Mouse (Mus musculus) spleen, adult 2 months (tissue): ENCODE results near the gene Adat1. TPM values are rescaled to one million over a fixed set of nuclear protein-coding genes. Genes with fewer than 3 reads are reported as not detected.

Experiments
- DNase-seq, 2 experiments: peaks; one replicate each; pipeline versions ENCODE4 v3.0.0 to v3.0.0-alpha.2; 2012 to 2021; ENCODE audit warnings: low spot score in 2 of 2, low read depth in 1 of 2
- H3K27ac ChIP-seq: fragments of 200-500 bp; 2 replicates; pipeline ENCODE4 v1.5.1; 2012; ENCODE audit warnings: low read length, inconsistent platforms; ENCODE audit not compliant: insufficient read depth
- H3K27me3 ChIP-seq: fragments of 200-500 bp; 2 replicates; pipeline ENCODE4 v1.6.1; 2012; ENCODE audit warnings: mild to moderate bottlenecking, moderate library complexity, low read length, inconsistent platforms; ENCODE audit not compliant: control insufficient read depth, insufficient read depth
- H3K36me3 ChIP-seq: fragments of 200-500 bp; 2 replicates; pipeline ENCODE4 v1.6.1; 2012; ENCODE audit warnings: mild to moderate bottlenecking, low read length, inconsistent platforms; ENCODE audit not compliant: control insufficient read depth, insufficient read depth
- H3K4me1 ChIP-seq: fragments of 200-500 bp; 2 replicates; pipeline ENCODE4 v1.6.1; 2011; ENCODE audit warnings: inconsistent platforms; ENCODE audit not compliant: control insufficient read depth, insufficient read depth, insufficient read length
- H3K4me3 ChIP-seq: fragments of 200-500 bp; 2 replicates; pipeline ENCODE4 v1.5.1; 2011; ENCODE audit warnings: mild to moderate bottlenecking, inconsistent platforms; ENCODE audit not compliant: insufficient read depth, insufficient read length; ENCODE audit errors: extremely low read depth
- CTCF ChIP-seq: fragments of 200-500 bp; IDR thresholded peaks from 2 replicates; pipeline ENCODE4 v1.5.1; 2011; ENCODE audit warnings: mild to moderate bottlenecking, inconsistent platforms; ENCODE audit not compliant: insufficient read depth, insufficient read length, insufficient replicate concordance; ENCODE audit errors: extremely low read depth
- POLR2A ChIP-seq: fragments of 200-500 bp; IDR thresholded peaks from 2 replicates; pipeline ENCODE4 v1.6.1; 2011; ENCODE audit warnings: low read depth, low read length, inconsistent platforms
- WGBS: fragments of 180-500 bp; shearing (Covaris S2); methylation state at CpG from one replicate; pipeline ENCODE4 v1.1.7; 2018; 5-methylcytosine and 5-hydroxymethylcytosine counted together
- polyA plus RNA-seq: library from polyadenylated mRNA; depleted of rRNA; stranded (reverse); fragments of >200 nt; gene quantifications from 2 replicates; pipeline ENCODE4 v1.2.3, GENCODE M21; 2012

The Adat1 gene
- polyA plus RNA-seq, 1 experiment = 2.6 TPM

- no peak for TF ChIP-seq POLR2A
- no peak for TF ChIP-seq CTCF
- no peaks in the 10 kb centered on the region for H3K27me3 ChIP-seq
- H3K27ac ChIP-seq = no peak overlapping the region
- 88% methylated on average over 12 of the region's 12 CpGs for WGBS
- no peak overlapping the region for H3K4me3 ChIP-seq
- H3K4me1 ChIP-seq = no peaks in the 10 kb centered on the region; the same call in 1 of the 2 replicates
- peaks cover 8% of the 10 kb centered on the region; the same call in 1 of the 2 replicates for H3K36me3 ChIP-seq
- no peak for DNase-seq
Observed at GRCm38 (mm10) chr8:111974138-111974537, 18.0 kb downstream of the Adat1 start.

GRCm38 (mm10) chr8:111968991-111969390 lies 23.1 kb downstream of the Adat1 start:
- H3K4me3 ChIP-seq = no peak overlapping the region
- no peak for DNase-seq
- no peak overlapping the region for H3K27ac ChIP-seq
- H3K27me3 ChIP-seq = no peaks in the 10 kb centered on the region
- H3K4me1 ChIP-seq = 0 out of 2 replicates have a peak, but pooled peaks cover 2% of the 10 kb centered on the region
- TF ChIP-seq CTCF (no peak), POLR2A (no peak)
- WGBS = 86% methylated on average over 5 of the region's 5 CpGs
- H3K36me3 ChIP-seq = no peaks in the 10 kb centered on the region

GRCm38 (mm10) chr8:111968541-111968940 lies 23.6 kb downstream of the Adat1 start:
- no peaks in the 10 kb centered on the region for H3K27me3 ChIP-seq
- H3K36me3 ChIP-seq = no peaks in the 10 kb centered on the region
- 0 out of 2 replicates have a peak, but pooled peaks cover 2% of the 10 kb centered on the region for H3K4me1 ChIP-seq
- TF ChIP-seq POLR2A (no peak), CTCF (no peak)
- 92% methylated on average over 10 of the region's 10 CpGs for WGBS
- no peak overlapping the region for H3K4me3 ChIP-seq
- no peak for DNase-seq
- no peak overlapping the region for H3K27ac ChIP-seq

DNA sequence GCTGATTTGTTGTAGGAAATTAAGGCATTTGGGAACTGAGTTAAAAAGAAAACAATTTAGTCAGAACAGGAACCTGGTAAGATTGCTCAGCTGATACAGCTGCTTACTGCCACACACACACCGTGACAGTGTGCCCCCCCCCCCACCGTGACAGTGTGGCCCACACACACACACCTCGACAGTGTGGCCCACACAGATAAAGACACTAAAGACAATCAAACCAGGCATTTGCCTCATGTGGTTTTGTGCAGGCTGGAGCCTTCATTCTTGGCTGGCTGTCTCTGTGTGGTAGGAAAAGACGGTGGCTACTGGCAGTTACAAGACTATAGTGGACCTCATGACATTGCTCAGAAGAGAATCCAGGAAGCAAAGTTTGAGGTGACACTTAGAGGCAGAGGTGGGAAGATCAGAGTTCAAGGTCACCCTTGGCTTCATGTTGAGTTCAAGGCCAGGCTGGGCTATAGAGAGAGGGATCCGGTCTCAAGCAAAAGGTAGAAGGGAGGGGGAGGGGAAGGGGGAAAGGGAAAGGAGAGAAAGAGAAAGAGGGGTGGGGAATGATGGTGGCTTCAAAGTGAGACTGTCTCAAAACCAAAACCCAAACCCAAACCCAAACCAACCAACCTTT lies 24.7 kb downstream of the Adat1 start:
- TF ChIP-seq POLR2A (no peak), CTCF (no peak)
- no peak overlapping the region for H3K4me3 ChIP-seq
- 46% methylated on average over 5 of the region's 5 CpGs for WGBS
- H3K27me3 ChIP-seq = no peaks in the 10 kb centered on the region
- DNase-seq = no peak
- 0 out of 2 replicates have a peak, but pooled peaks cover 2% of the 10 kb centered on the region for H3K4me1 ChIP-seq
- no peak overlapping the region for H3K27ac ChIP-seq
- no peaks in the 10 kb centered on the region for H3K36me3 ChIP-seq

- no peak for DNase-seq
- WGBS = 77% methylated on average over 7 of the region's 7 CpGs
- no peak overlapping the region for H3K27ac ChIP-seq
- TF ChIP-seq CTCF (no peak), POLR2A (no peak)
- H3K4me3 ChIP-seq = no peak overlapping the region
- H3K27me3 ChIP-seq = no peaks in the 10 kb centered on the region
- H3K4me1 ChIP-seq = 0 out of 2 replicates have a peak, but pooled peaks cover 2% of the 10 kb centered on the region
- 0 out of 2 replicates have a peak, but pooled peaks cover 2% of the 10 kb centered on the region for H3K36me3 ChIP-seq
Observed at GRCm38 (mm10) chr8:111964849-111965561, 27.1 kb downstream of the Adat1 start.

DNA sequence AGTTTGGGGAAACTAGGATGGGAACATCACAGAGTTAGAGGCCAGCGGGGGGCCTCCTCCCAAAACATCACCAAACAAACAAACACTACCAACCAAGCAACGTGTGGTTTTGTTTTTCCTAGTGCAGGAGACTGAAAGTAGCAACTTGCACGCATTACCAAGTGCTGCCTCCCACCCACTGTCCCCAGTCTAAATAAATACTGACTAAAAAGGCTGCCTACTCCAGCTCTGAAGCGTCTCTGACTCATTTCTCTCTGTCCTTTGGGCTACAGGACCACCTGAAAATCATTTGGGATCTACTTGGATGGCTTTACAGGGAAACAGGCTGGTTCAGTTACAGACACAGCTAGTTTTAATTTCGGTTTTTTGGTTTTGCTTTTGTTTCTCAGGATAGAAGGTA lies 27.8 kb downstream of the Adat1 start:
- H3K4me3 ChIP-seq = no peak overlapping the region
- H3K27me3 ChIP-seq = no peaks in the 10 kb centered on the region
- no peak for TF ChIP-seq CTCF
- no peak for TF ChIP-seq POLR2A
- H3K36me3 ChIP-seq = 0 out of 2 replicates have a peak, but pooled peaks cover 2% of the 10 kb centered on the region
- DNase-seq = no peak
- 0 out of 2 replicates have a peak, but pooled peaks cover 2% of the 10 kb centered on the region for H3K4me1 ChIP-seq
- 82% methylated on average over 5 of the region's 5 CpGs for WGBS
- no peak overlapping the region for H3K27ac ChIP-seq
